Mouse (Mus musculus) embryonic fibroblast, embryonic 13.5 days (primary cell): ENCODE measurements around the gene Vangl1.

Experiments used
- CTCF ChIP-seq: IDR thresholded peaks from 2 replicates; pipeline ENCODE4 v1.5.1; 2011; ENCODE audit warnings: mild to moderate bottlenecking, control low read depth, low read length, moderate library complexity, borderline replicate concordance; ENCODE audit not compliant: insufficient read depth
- POLR2A ChIP-seq: IDR thresholded peaks from 2 replicates; pipeline ENCODE4 v1.6.1; 2011; ENCODE audit warnings: low read depth, mild to moderate bottlenecking, control low read depth, low read length, moderate library complexity

GRCm38 (mm10) chr3:102149941-102150340 is 54.6 kb downstream of the Vangl1 start:
- TF ChIP-seq CTCF = no peak
- no peak for TF ChIP-seq POLR2A
